Mouse (Mus musculus): ENCODE measurements around the gene Pth2. TPM values are rescaled to one million over a fixed set of nuclear protein-coding genes. Genes with fewer than 3 reads are reported as not detected.
"Not testable (repeated sequence)": the region's sequence is repeated elsewhere in the genome, so short reads cannot be mapped to it uniquely, and the experiment has no call there.

Pth2 gene
- total RNA-seq, 1 experiment: 0.54 TPM

DNA sequence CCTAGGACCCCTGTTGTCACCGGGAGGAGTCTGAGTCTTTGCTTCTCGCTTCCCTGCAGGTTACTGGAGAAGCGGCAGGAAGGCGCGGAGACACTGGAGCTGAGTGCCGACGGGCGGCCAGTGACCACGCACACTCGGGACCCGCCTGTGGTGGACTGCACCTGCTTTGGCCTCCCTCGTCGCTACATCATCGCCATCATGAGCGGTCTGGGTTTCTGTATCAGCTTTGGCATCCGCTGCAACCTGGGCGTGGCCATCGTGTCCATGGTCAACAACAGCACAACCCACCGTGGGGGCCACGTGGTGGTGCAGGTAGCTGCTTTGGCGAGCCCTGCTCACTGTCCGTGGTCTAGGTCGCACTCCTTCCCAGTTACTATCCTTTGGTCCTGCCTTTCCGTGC is 12.1 kb upstream of the Pth2 start:
- in situ Hi-C loops (cut with MboI; ENCODE audit: low sequenced_read_pairs in 2 of 2, unreplicated experiment in 2 of 2): no loop called here
- Histone ChIP-seq H3K4me3 (ENCODE audit: insufficient read depth in 1 of 2, low read depth in 1 of 2, low read length in 2 of 2, poor library complexity in 1 of 2, severe bottlenecking in 1 of 2) (peak overlapping the region; percentile 6 to 26; a peak in 2 of 4 replicates), H3K9ac (ENCODE audit: insufficient read depth, low read depth, low read length, poor library complexity, severe bottlenecking) (no peak overlapping the region), H3K4me1 (ENCODE audit: control insufficient read depth in 2 of 2, insufficient read depth in 2 of 2, low read length in 2 of 2, poor library complexity in 1 of 2) (peaks cover 2 to 33% of the 10 kb centered on the region in 2 experiments), H3K9me3 (ENCODE audit: control insufficient read depth, insufficient read depth, low read depth, low read length) (no peaks in the 10 kb centered on the region), H3K36me3 (ENCODE audit: control insufficient read depth, insufficient read depth, low read length, poor library complexity, severe bottlenecking) (no peaks in the 10 kb centered on the region), H3K27ac (ENCODE audit: insufficient read depth, low read depth, low read length, poor library complexity, severe bottlenecking) (no peak overlapping the region)
- no peak for DNase-seq (ENCODE audit: low read depth, low spot score)
- TF ChIP-seq ZNF384 (IDR thresholded peaks at IDR 0.05; ENCODE audit: low read depth, low read length): no peak
- TF ChIP-seq CHD2 (IDR thresholded peaks at IDR 0.05; ENCODE audit: low read depth, low read length): no peak
- TF ChIP-seq MAFK (IDR thresholded peaks at IDR 0.05; ENCODE audit: insufficient read depth, low read depth, low read length): no peak
- no peak for TF ChIP-seq HCFC1 (IDR thresholded peaks at IDR 0.05; ENCODE audit: borderline replicate concordance, insufficient read depth, low read length)
- TF ChIP-seq ZC3H11A (IDR thresholded peaks at IDR 0.05; ENCODE audit: borderline replicate concordance, low read depth, low read length): no peak

DNA sequence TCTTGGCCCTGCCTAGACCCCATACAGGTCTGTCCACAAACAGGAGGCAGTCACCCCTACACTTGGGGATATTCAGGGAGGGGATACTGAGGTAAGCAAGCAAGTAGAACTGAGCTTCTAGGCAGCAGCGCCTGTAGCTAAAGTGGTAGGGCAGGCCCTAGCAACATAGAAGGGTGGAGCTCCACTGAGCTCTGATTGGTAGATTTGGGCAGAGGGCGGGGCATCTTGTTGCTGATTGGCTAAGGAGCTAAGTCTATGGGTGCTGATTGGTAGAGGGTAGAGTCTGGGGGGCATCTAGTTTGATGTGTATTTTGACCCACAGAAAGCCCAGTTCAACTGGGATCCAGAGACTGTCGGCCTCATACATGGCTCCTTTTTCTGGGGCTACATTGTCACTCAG is 11.3 kb upstream of the Pth2 start:
- Histone ChIP-seq H3K36me3 (ENCODE audit: control insufficient read depth, insufficient read depth, low read length, poor library complexity, severe bottlenecking) (no peaks in the 10 kb centered on the region), H3K4me1 (ENCODE audit: control insufficient read depth in 2 of 2, insufficient read depth in 2 of 2, low read length in 2 of 2, poor library complexity in 1 of 2) (peaks cover 2 to 31% of the 10 kb centered on the region in 2 experiments), H3K9ac (ENCODE audit: insufficient read depth, low read depth, low read length, poor library complexity, severe bottlenecking) (no peak overlapping the region), H3K27ac (ENCODE audit: insufficient read depth, low read depth, low read length, poor library complexity, severe bottlenecking) (no peak overlapping the region), H3K4me3 (ENCODE audit: insufficient read depth in 1 of 2, low read depth in 1 of 2, low read length in 2 of 2, poor library complexity in 1 of 2, severe bottlenecking in 1 of 2) (no peak overlapping the region), H3K9me3 (ENCODE audit: control insufficient read depth, insufficient read depth, low read depth, low read length) (no peaks in the 10 kb centered on the region)
- no peak for DNase-seq (ENCODE audit: low read depth, low spot score)
- in situ Hi-C loops (cut with MboI; ENCODE audit: low sequenced_read_pairs in 2 of 2, unreplicated experiment in 2 of 2): no loop called here
- TF ChIP-seq HCFC1 (IDR thresholded peaks at IDR 0.05; ENCODE audit: borderline replicate concordance, insufficient read depth, low read length): no peak

DNA sequence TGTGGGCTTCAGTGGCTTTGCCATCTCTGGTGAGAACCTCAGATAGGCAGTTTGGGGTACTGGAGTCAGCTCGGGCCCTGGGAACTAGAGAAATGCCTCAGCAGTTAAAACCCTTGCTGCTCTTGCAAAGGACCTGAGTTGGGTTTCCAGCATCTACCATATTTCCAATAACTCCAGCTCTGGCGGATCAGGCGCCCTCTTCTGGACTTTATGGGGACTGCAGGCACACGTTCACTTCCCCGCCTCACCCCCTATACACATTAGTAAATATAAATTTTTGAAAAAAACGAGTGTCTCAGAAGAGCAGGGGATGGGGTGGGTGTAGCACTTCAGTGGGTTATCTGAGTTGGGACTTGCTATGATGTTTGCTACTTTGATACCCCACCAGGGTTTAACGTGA is 7.8 kb upstream of the Pth2 start:
- Histone ChIP-seq H3K9ac (ENCODE audit: insufficient read depth, low read depth, low read length, poor library complexity, severe bottlenecking) (no peak overlapping the region), H3K27ac (ENCODE audit: insufficient read depth, low read depth, low read length, poor library complexity, severe bottlenecking) (no peak overlapping the region), H3K36me3 (ENCODE audit: control insufficient read depth, insufficient read depth, low read length, poor library complexity, severe bottlenecking) (no peaks in the 10 kb centered on the region), H3K4me1 (ENCODE audit: control insufficient read depth in 2 of 2, insufficient read depth in 2 of 2, low read length in 2 of 2, poor library complexity in 1 of 2) (peaks cover 2 to 30% of the 10 kb centered on the region in 2 experiments; a peak in 3 of 4 replicates), H3K4me3 (ENCODE audit: insufficient read depth in 1 of 2, low read depth in 1 of 2, low read length in 2 of 2, poor library complexity in 1 of 2, severe bottlenecking in 1 of 2) (0 out of 4 replicates have a peak overlapping the region, but pooled peaks of 1 of the 2 experiments have one; percentile 20), H3K9me3 (ENCODE audit: control insufficient read depth, insufficient read depth, low read depth, low read length) (no peaks in the 10 kb centered on the region)
- in situ Hi-C loops (cut with MboI; ENCODE audit: low sequenced_read_pairs in 2 of 2, unreplicated experiment in 2 of 2): no loop called here
- no peak for DNase-seq (ENCODE audit: low read depth, low spot score)
- TF ChIP-seq ZC3H11A (IDR thresholded peaks at IDR 0.05; ENCODE audit: borderline replicate concordance, low read depth, low read length) (no peak), MAFK (IDR thresholded peaks at IDR 0.05; ENCODE audit: insufficient read depth, low read depth, low read length) (no peak), ZNF384 (IDR thresholded peaks at IDR 0.05; ENCODE audit: low read depth, low read length) (no peak), HCFC1 (IDR thresholded peaks at IDR 0.05; ENCODE audit: borderline replicate concordance, insufficient read depth, low read length) (no peak), CHD2 (IDR thresholded peaks at IDR 0.05; ENCODE audit: low read depth, low read length) (no peak)

DNA sequence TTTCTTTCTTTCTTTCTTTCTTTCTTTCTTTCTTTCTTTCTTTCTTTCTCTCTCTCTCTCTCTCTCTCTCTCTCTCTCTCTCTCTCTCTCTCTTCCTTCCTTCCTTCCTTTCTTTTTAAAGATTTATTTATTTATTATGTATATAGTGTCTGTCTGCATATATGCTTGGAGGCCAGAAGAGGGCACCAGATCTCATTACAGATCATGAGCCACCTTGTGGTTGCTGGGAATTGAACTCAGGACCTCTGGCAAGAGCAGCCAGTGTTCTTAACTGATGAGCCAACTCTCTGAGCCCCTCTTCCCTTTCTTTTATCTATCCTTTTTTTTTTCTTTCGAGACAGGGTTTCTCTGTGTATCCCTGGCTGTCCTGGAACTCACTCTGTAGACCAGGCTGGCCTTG is 7.0 kb upstream of the Pth2 start:
- in situ Hi-C loops (cut with MboI; ENCODE audit: low sequenced_read_pairs in 2 of 2, unreplicated experiment in 2 of 2); H3K36me3 ChIP-seq (ENCODE audit: control insufficient read depth, insufficient read depth, low read length, poor library complexity, severe bottlenecking); H3K9ac ChIP-seq (ENCODE audit: insufficient read depth, low read depth, low read length, poor library complexity, severe bottlenecking); H3K27ac ChIP-seq (ENCODE audit: insufficient read depth, low read depth, low read length, poor library complexity, severe bottlenecking); H3K4me3 ChIP-seq (ENCODE audit: insufficient read depth in 1 of 2, low read depth in 1 of 2, low read length in 2 of 2, poor library complexity in 1 of 2, severe bottlenecking in 1 of 2); DNase-seq (ENCODE audit: low read depth, low spot score); H3K9me3 ChIP-seq (ENCODE audit: control insufficient read depth, insufficient read depth, low read depth, low read length): not testable (repeated sequence)
- H3K4me1 ChIP-seq (ENCODE audit: control insufficient read depth in 2 of 2, insufficient read depth in 2 of 2, low read length in 2 of 2, poor library complexity in 1 of 2): peaks cover 2 to 26% of the 10 kb centered on the region in 2 experiments; a peak in 3 of 4 replicates

DNA sequence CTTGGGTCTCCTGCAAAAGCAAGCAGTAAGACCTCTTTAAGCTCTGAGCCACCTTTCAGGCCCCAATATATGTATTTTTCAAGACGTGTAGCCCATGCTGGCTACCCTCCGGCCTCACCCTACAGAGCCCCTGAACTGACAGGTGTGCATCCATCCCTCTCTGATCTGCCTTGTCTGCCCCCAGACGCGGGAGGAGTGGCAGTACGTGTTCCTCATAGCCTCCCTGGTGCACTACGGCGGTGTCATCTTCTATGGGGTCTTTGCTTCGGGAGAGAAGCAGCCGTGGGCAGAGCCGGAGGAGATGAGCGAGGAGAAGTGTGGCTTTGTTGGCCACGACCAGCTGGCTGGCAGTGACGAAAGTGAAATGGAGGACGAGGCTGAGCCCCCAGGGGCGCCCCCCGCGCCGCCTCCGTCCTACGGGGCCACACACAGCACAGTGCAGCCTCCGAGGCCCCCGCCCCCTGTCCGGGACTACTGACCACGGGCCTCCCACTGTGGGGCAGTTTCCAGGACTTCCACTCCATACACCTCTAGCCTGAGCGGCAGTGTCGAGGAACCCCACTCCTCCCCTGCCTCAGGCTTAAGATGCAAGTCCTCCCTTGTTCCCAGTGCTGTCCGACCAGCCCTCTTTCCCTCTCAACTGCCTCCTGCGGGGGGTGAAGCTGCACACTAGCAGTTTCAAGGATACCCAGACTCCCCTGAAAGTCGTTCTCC is 6.1 kb upstream of the Pth2 start:
- in situ Hi-C loops (cut with MboI; ENCODE audit: low sequenced_read_pairs in 2 of 2, unreplicated experiment in 2 of 2): no loop called here
- no peak for DNase-seq (ENCODE audit: low read depth, low spot score)
- H3K9me3 ChIP-seq (ENCODE audit: control insufficient read depth, insufficient read depth, low read depth, low read length): no peaks in the 10 kb centered on the region
- no peak for TF ChIP-seq HCFC1 (IDR thresholded peaks at IDR 0.05; ENCODE audit: borderline replicate concordance, insufficient read depth, low read length)
- no peak for TF ChIP-seq CHD2 (IDR thresholded peaks at IDR 0.05; ENCODE audit: low read depth, low read length)
- TF ChIP-seq ZC3H11A (IDR thresholded peaks at IDR 0.05; ENCODE audit: borderline replicate concordance, low read depth, low read length): no peak
- TF ChIP-seq ZNF384 (IDR thresholded peaks at IDR 0.05; ENCODE audit: low read depth, low read length): no peak
- no peak for TF ChIP-seq MAFK (IDR thresholded peaks at IDR 0.05; ENCODE audit: insufficient read depth, low read depth, low read length)
- no peak overlapping the region for H3K27ac ChIP-seq (ENCODE audit: insufficient read depth, low read depth, low read length, poor library complexity, severe bottlenecking)
- H3K36me3 ChIP-seq (ENCODE audit: control insufficient read depth, insufficient read depth, low read length, poor library complexity, severe bottlenecking): no peaks in the 10 kb centered on the region
- H3K4me1 ChIP-seq (ENCODE audit: control insufficient read depth in 2 of 2, insufficient read depth in 2 of 2, low read length in 2 of 2, poor library complexity in 1 of 2): peaks cover 2 to 25% of the 10 kb centered on the region in 2 experiments; a peak in 3 of 4 replicates
- H3K4me3 ChIP-seq (ENCODE audit: insufficient read depth in 1 of 2, low read depth in 1 of 2, low read length in 2 of 2, poor library complexity in 1 of 2, severe bottlenecking in 1 of 2): peak overlapping the region; percentile 17 to 68; a peak in 2 of 4 replicates
- H3K9ac ChIP-seq (ENCODE audit: insufficient read depth, low read depth, low read length, poor library complexity, severe bottlenecking): no peak overlapping the region

All from ES-E14 (cell line).